Mouse (Mus musculus) embryonic facial prominence, embryonic 12.5 days (tissue): ENCODE data around the gene Slc8a1. TPM values are rescaled to one million over a fixed set of nuclear protein-coding genes. Genes with fewer than 3 reads are reported as not detected.

ENCODE experiments used
- ATAC-seq: fragments of 200-750 bp; cut with Nextera tagmentation; 2 replicates; pipeline ENCODE4 v1.8.0; 2017; ENCODE audit not compliant: insufficient number of reproducible peaks, insufficient read depth, low FRiP score, low TSS enrichment
- H3K27ac ChIP-seq: fragments of 300-500 bp; sonication (generic); 2 replicates; pipeline ENCODE4 v1.5.1; 2016; ENCODE audit warnings: mild to moderate bottlenecking
- H3K27me3 ChIP-seq: fragments of 300-500 bp; sonication (generic); 2 replicates; pipeline ENCODE4 v1.6.1; 2016; ENCODE audit warnings: mild to moderate bottlenecking, moderate library complexity
- H3K36me3 ChIP-seq: fragments of 300-500 bp; sonication (generic); 2 replicates; pipeline ENCODE4 v1.6.1; 2016; ENCODE audit warnings: mild to moderate bottlenecking
- H3K4me1 ChIP-seq: fragments of 300-500 bp; sonication (generic); 2 replicates; pipeline ENCODE4 v1.6.1; 2016
- H3K4me2 ChIP-seq: fragments of 300-500 bp; sonication (generic); replicated peaks from 2 replicates; pipeline ENCODE4 v1.6.1; 2016; ENCODE audit warnings: mild to moderate bottlenecking, moderate library complexity
- H3K4me3 ChIP-seq: fragments of 300-500 bp; sonication (generic); 2 replicates; pipeline ENCODE4 v1.5.1; 2016; ENCODE audit warnings: mild to moderate bottlenecking
- H3K9ac ChIP-seq: fragments of 300-500 bp; sonication (generic); 2 replicates; pipeline ENCODE4 v1.6.1; 2016; ENCODE audit warnings: mild to moderate bottlenecking, moderate library complexity
- H3K9me3 ChIP-seq: fragments of 300-500 bp; sonication (generic); 2 replicates; pipeline ENCODE4 v1.6.1; 2016; ENCODE audit warnings: mild to moderate bottlenecking, moderate library complexity
- WGBS: fragments of 180-500 bp; shearing (Covaris S2); methylation state at CpG from one replicate; pipeline ENCODE4 v1.1.7; 2016; 5-methylcytosine and 5-hydroxymethylcytosine counted together
- polyA plus RNA-seq: library from polyadenylated mRNA; unstranded; fragments of >200 nt; fragmentation: Nextera tagmentation; extraction: Ambion mirVana; gene quantifications from 2 replicates; pipeline ENCODE4 v1.2.1, GENCODE M21; 2016

Gene Slc8a1
- polyA plus RNA-seq, 1 experiment from 2014 or later, result 4.1 TPM

DNA sequence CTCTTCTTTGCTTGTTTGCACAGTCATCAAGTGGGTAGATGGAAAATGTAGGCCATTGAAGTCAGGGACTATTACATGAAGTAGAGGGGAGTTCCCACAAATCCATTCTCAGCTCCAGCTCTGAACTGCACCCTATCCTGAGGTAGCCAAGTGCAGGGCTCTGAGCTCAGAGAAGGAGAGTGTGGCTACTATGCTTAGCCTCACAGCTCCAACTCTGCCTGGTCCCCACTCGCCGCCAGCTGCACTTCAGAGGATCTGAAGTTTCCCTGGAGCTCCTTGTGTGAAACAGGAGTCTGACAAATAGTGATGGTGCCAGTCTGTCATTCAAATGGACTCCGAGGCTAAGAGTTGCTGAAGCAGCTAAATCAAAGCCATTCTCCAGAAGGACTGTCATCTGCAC is 282.9 kb downstream of the Slc8a1 start:
- no peaks in the 10 kb centered on the region for H3K27me3 ChIP-seq
- H3K4me2 ChIP-seq, result no peak overlapping the region
- H3K4me3 ChIP-seq, result no peak overlapping the region
- H3K36me3 ChIP-seq, result no peaks in the 10 kb centered on the region
- no peaks in the 10 kb centered on the region for H3K4me1 ChIP-seq
- ATAC-seq, result no peak
- no peak overlapping the region for H3K27ac ChIP-seq
- H3K9ac ChIP-seq, result no peak overlapping the region
- H3K9me3 ChIP-seq, result no peaks in the 10 kb centered on the region
- WGBS, result 61% methylated on average over 3 of the region's 3 CpGs

DNA sequence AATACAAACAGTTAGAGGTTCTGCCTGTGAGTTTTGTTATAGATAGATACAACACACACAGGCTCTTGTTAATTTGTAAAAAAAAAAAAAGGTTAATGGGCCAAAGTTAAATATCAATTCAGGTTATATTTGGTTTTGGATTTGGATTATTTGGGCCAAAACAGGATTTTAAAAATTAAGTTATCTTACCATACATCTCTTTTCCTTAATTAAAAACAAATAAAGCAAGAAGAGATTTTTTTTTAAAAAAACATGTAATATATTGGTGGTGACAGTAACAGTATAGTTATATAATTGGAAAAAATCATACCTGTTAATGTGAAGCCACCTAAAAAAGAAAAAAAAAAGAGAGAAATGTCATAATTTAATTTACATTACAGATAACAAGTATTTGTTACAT is 296.7 kb downstream of the Slc8a1 start, which contains the start of gene Gm11096:
Gm11096 (plus strand) TSS at position 301 of the 400 bp plus-strand sequence.
- no peak within 1 kb of the TSS for H3K27ac ChIP-seq

DNA sequence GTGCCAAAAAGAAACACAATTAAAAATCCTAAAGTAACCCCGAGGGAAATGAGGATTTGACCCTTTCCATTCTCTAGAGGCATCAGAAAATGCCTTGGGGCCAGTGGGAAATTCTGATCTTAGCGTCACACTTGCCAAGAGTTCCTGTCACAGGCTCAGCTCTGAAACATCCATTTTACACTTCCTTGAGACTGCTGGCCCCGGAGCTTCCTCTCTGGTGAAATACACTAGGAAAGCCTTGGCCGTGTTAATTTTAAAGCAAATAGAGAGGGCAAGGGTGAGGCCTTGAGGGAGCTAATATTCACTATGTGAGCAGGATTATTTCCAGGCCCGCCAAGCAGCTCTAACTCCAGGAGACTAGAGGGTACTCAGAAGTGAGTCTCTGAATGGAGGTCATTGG is 305.0 kb downstream of the Slc8a1 start:
- WGBS, result 20% methylated on average over 5 of the region's 5 CpGs

More for the DNA sequence above, 296.7 kb downstream of the Slc8a1 start, which contains the start of gene Gm11096:
- H3K4me2 ChIP-seq, result no peak within 1 kb of the TSS
- no peak for ATAC-seq
- no peaks in the 10 kb centered on the region for H3K27me3 ChIP-seq
- H3K4me3 ChIP-seq, result no peak within 1 kb of the TSS
- H3K4me1 ChIP-seq, result no peaks in the 10 kb centered on the region
- no peaks in the 10 kb centered on the region for H3K36me3 ChIP-seq
- H3K9ac ChIP-seq, result no peak within 1 kb of the TSS
- no peaks in the 10 kb centered on the region for H3K9me3 ChIP-seq

DNA sequence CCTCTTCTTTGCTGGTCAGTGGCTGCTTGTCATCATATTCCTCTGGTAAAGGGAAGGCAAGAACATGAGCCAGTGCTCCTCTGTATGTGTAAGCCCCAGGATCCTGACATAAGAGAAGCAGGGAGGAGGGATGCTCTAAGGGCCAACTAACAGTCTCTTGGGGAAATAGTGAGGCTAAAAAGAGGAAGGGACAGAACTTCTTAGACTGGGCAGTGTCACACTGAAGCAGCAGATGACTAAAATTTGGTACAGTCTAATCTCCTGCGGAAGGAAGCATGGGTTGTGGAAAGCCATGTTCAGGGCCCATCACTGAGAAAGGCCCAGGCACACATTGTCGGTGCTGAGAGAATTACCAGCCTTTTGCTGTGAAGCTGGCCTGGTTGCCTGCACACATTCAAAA is 305.4 kb downstream of the Slc8a1 start:
- ATAC-seq, result no peak
- WGBS, result 43% methylated on average over 2 of the region's 2 CpGs
- Histone ChIP-seq H3K4me3 (no peak overlapping the region), H3K36me3 (no peaks in the 10 kb centered on the region), H3K4me2 (no peak overlapping the region), H3K9ac (no peak overlapping the region), H3K9me3 (no peaks in the 10 kb centered on the region), H3K4me1 (peaks cover 7% of the 10 kb centered on the region; the same call in 1 of the 2 replicates), H3K27me3 (no peaks in the 10 kb centered on the region), H3K27ac (no peak overlapping the region)

More for the DNA sequence above, 305.0 kb downstream of the Slc8a1 start:
- Histone ChIP-seq H3K4me3 (no peak overlapping the region), H3K9ac (no peak overlapping the region), H3K4me1 (peaks cover 4% of the 10 kb centered on the region; the same call in 1 of the 2 replicates), H3K27me3 (no peaks in the 10 kb centered on the region), H3K4me2 (no peak overlapping the region), H3K9me3 (no peaks in the 10 kb centered on the region), H3K27ac (no peak overlapping the region), H3K36me3 (no peaks in the 10 kb centered on the region)
- no peak for ATAC-seq

DNA sequence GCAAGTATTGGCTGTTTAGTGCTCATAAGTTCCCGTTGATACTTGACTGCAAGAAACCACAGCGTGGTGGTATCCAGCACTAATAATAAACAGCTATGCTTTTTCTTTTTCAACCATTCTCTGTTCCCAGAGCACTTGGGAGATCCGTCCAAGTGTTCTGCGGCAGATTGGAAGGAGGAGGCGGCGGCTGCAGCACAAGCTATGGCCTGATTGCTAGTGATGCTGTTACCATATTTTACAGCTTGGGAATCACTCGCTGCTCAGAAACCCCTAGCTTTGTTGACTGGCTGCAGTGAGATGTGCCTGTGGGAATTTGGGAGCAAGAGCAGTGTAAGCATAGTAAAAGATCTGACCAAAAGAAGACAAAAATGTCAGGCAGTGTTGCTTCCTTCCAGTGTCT is 310.9 kb downstream of the Slc8a1 start:
- Histone ChIP-seq H3K27ac (no peak overlapping the region), H3K9me3 (no peaks in the 10 kb centered on the region), H3K4me1 (peaks cover 7% of the 10 kb centered on the region; the same call in 1 of the 2 replicates), H3K36me3 (no peaks in the 10 kb centered on the region), H3K27me3 (no peaks in the 10 kb centered on the region), H3K4me2 (no peak overlapping the region), H3K9ac (no peak overlapping the region), H3K4me3 (no peak overlapping the region)
- no peak for ATAC-seq
- WGBS, result 79% methylated on average over 7 of the region's 7 CpGs

DNA sequence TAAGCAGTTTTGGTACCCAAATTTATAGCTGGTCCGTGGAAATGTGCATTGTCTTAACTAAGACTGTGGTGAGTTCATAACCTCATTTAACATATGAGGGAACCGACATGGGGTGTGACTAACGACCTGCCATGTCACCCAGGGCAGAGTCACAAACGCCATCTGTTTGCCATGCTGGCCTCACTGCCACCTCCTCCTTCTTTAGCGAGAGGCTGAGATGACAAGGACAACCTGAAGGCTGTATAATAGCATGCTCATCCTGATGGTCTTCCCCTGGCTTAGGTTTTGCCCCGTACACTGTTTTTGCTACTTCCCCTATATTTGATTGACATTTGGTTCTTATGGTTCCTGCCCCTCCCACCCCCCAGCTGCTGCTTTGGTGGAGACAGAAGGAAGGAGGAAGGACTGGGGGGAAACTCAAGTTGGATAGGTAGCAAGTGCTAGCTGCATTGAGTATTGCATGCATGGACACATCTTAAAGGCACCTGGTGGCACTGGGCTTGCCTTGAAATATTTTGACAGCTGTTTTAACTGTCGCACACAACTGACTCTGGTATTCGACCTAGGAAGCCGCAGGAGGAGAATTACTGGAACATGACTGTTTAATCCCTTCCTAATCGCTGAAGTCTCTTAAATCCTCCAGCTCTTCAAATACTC is 313.8 kb downstream of the Slc8a1 start:
- Histone ChIP-seq H3K4me3 (no peak overlapping the region), H3K4me2 (no peak overlapping the region), H3K27me3 (no peaks in the 10 kb centered on the region), H3K9me3 (no peaks in the 10 kb centered on the region), H3K4me1 (peaks cover 7% of the 10 kb centered on the region; the same call in 1 of the 2 replicates), H3K36me3 (no peaks in the 10 kb centered on the region), H3K9ac (no peak overlapping the region), H3K27ac (no peak overlapping the region)
- 43% methylated on average over 10 of the region's 10 CpGs for WGBS
- ATAC-seq, result no peak

DNA sequence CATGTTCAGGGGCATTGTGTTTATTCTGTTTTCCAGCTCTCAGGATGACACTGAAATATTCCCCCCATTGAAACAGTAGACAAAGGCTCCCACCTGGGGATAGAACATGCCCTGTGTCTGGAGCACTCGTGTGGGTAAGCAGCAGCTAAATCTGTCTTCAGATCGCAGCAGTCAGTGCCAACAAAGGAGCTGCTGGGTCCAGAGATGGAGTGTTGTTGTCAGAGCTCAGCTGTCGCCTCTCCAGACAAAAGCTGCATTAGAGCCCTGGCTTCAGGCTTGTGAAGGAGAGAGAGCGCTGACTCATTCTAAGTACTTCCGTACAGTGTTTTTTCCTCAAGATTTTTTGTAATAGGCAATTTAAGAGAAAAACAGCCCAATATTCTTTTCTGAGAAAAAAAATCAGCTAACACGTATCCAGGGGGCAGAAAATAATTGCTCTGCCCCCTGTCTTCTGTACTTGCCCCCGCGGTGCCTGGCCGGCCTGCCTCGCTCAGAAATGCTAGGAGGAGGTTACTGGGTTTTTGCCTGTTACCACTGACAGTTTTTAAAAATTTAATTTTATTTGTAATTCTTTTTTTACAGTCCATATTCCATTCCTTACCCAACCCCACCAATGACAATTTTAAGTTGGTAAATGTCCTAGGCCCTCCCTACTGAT is 318.2 kb downstream of the Slc8a1 start:
- no peak overlapping the region for H3K4me3 ChIP-seq
- H3K4me1 ChIP-seq, result no peaks in the 10 kb centered on the region
- no peaks in the 10 kb centered on the region for H3K27me3 ChIP-seq
- no peaks in the 10 kb centered on the region for H3K9me3 ChIP-seq
- no peak for ATAC-seq
- H3K36me3 ChIP-seq, result no peaks in the 10 kb centered on the region
- 74% methylated on average over 10 of the region's 10 CpGs for WGBS
- H3K27ac ChIP-seq, result no peak overlapping the region
- H3K9ac ChIP-seq, result no peak overlapping the region
- H3K4me2 ChIP-seq, result no peak overlapping the region

DNA sequence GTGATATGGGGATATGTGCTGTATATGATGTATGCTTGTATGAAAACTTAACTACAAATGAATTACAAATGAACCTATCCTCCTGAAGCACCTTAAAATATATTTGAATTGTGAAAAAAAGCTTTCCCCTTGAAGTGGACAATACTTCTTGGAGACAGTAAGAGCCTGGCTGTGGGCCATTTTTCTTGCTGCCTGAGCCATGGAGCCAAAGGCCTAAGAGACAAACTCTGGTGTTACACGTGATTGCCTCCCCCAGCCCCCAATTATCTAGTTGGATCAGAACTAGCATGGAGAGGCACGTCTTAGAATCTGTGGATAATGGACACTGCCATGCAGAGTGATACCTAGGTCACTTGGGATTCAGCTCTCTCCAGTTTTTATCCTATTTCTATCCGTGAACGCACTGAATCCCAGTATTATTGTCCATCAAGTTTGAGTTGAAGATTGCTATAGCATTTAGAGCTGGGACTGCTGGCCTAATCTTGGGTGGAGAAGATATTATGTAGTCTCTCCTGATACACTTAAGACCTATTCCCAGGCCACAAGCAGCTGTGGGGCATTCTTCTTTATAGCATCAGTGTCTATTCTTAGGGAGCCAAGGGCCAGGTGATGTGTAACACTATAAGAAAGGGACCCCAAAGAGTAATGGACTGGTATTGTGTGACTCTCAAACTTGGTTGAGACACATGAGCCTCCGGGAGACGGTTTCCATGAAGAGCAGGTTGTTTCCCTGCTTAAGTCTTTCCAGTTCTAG is 321.6 kb downstream of the Slc8a1 start:
- no peaks in the 10 kb centered on the region for H3K27me3 ChIP-seq
- no peaks in the 10 kb centered on the region for H3K36me3 ChIP-seq
- ATAC-seq, result no peak
- no peak overlapping the region for H3K27ac ChIP-seq
- H3K4me2 ChIP-seq, result no peak overlapping the region
- no peak overlapping the region for H3K4me3 ChIP-seq
- 88% methylated on average over 6 of the region's 6 CpGs for WGBS
- no peaks in the 10 kb centered on the region for H3K9me3 ChIP-seq
- H3K4me1 ChIP-seq, result no peaks in the 10 kb centered on the region
- no peak overlapping the region for H3K9ac ChIP-seq

DNA sequence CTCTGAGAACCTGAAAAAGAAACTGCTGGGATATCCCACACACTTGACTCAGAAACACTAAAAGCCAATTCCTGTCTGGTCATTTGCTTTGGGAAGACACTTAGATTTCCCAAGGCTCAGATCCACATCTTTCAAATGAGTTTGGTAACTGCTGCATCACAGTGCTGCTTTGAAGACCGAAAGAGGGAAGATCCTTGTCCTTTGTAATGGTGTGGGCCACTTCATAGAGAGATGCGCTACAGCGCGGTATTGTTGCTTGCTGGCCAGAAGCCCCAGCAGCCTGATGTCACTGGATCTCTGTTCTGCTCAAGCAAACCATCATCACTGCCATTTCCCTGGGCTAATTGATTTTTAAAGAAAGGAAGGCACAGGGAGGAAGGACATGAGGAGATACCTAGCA is 325.4 kb downstream of the Slc8a1 start:
- H3K27me3 ChIP-seq, result no peaks in the 10 kb centered on the region
- no peaks in the 10 kb centered on the region for H3K9me3 ChIP-seq
- no peak overlapping the region for H3K27ac ChIP-seq
- no peaks in the 10 kb centered on the region for H3K36me3 ChIP-seq
- H3K4me1 ChIP-seq, result no peaks in the 10 kb centered on the region
- H3K4me2 ChIP-seq, result no peak overlapping the region
- 92% methylated on average over 4 of the region's 4 CpGs for WGBS
- H3K9ac ChIP-seq, result no peak overlapping the region
- H3K4me3 ChIP-seq, result no peak overlapping the region
- ATAC-seq, result no peak

DNA sequence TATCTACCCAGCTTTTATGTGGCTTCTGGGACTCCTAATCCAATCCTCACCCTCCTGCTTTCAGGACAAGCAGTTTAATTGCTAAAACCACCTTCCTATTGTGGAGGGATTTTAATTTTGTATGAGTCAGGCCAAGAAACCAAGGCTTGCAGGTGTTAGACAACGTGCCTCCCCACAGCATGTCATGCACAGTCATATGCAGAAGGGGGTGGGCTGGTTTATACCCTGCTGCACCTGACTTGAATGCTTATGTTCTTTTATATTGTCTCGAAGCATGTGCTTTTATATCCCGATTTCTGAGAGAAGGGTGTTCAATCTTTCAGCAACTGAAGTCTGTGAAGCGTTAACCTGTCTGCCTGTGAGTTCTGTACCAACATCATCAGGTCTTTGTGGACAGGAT is 334.0 kb downstream of the Slc8a1 start:
- no peaks in the 10 kb centered on the region for H3K27me3 ChIP-seq
- H3K9ac ChIP-seq, result no peak overlapping the region
- 76% methylated on average over 4 of the region's 4 CpGs for WGBS
- H3K9me3 ChIP-seq, result no peaks in the 10 kb centered on the region
- no peaks in the 10 kb centered on the region for H3K36me3 ChIP-seq
- H3K4me3 ChIP-seq, result no peak overlapping the region
- H3K27ac ChIP-seq, result no peak overlapping the region
- no peak overlapping the region for H3K4me2 ChIP-seq
- no peaks in the 10 kb centered on the region for H3K4me1 ChIP-seq
- no peak for ATAC-seq

DNA sequence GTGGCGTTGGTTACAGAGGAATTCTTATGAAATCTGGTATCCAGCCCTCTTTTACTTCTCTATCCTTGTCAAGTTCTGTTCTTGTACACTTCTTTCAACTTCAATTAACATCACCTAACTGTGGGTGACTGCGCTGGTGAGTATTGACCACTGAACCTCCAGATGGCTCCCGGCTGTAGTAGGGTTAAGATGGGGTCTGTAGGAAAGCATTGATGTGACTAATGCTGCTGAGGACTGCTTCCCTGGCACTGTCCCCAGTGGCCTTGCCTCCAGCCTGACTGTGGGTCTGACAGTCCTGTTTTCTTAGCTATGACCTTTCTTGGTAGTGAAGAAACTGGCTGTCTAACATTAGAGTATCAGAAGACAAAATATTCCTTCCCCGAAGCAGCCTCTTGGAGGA is 335.1 kb downstream of the Slc8a1 start:
- H3K27me3 ChIP-seq, result no peaks in the 10 kb centered on the region
- no peaks in the 10 kb centered on the region for H3K4me1 ChIP-seq
- H3K9ac ChIP-seq, result no peak overlapping the region
- WGBS, result 71% methylated on average over 4 of the region's 4 CpGs
- H3K36me3 ChIP-seq, result no peaks in the 10 kb centered on the region
- ATAC-seq, result no peak
- no peaks in the 10 kb centered on the region for H3K9me3 ChIP-seq
- no peak overlapping the region for H3K4me2 ChIP-seq
- no peak overlapping the region for H3K4me3 ChIP-seq
- no peak overlapping the region for H3K27ac ChIP-seq

DNA sequence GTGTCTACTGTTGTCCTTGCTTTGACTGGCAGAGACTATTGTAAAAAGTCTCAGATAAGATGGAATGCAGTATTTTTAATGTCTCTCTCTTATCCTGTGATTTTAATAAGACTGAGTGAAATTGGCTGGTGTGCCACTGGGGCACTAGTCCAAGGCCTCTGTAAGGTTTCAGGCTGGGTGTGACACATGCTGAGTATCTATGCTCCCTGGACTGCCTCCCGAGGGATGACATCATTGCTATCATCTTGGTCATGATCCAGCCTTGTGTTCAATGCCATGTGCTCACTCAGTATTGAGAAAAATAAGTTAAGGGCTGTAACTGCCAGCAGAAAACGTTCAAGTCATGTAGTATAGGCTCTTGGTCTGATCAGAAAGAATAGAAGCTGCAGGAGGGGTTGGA is 335.5 kb downstream of the Slc8a1 start:
- no peak overlapping the region for H3K4me2 ChIP-seq
- no peak overlapping the region for H3K27ac ChIP-seq
- no peaks in the 10 kb centered on the region for H3K4me1 ChIP-seq
- ATAC-seq, result no peak
- H3K27me3 ChIP-seq, result no peaks in the 10 kb centered on the region
- no peak overlapping the region for H3K9ac ChIP-seq
- no peak overlapping the region for H3K4me3 ChIP-seq
- no peaks in the 10 kb centered on the region for H3K36me3 ChIP-seq
- 88% methylated on average over 2 of the region's 2 CpGs for WGBS
- H3K9me3 ChIP-seq, result no peaks in the 10 kb centered on the region
